Mouse (Mus musculus): ENCODE measurements around the gene Ebf1.
A peak's percentile ranks its signal among the peaks of the same experiment; 100 is the strongest.

Ebf1 gene

GRCm38 (mm10) chr11:44745946-44746345 is 128.8 kb downstream of the Ebf1 start:
- no peak for DNase-seq

- DNase-seq, result no peak
Observed at GRCm38 (mm10) chr11:44746731-44747130, 129.6 kb downstream of the Ebf1 start.

- DNase-seq, result no peak
Observed at GRCm38 (mm10) chr11:44749309-44749708, 132.2 kb downstream of the Ebf1 start.

GRCm38 (mm10) chr11:44754336-44754735 is 137.2 kb downstream of the Ebf1 start:
- DNase-seq, result no peak

- no peak for DNase-seq
Observed at GRCm38 (mm10) chr11:44756321-44756720, 139.2 kb downstream of the Ebf1 start.

GRCm38 (mm10) chr11:44758857-44759256 is 141.7 kb downstream of the Ebf1 start:
- DNase-seq, result no peak

- DNase-seq, result no peak
Observed at GRCm38 (mm10) chr11:44761128-44761996, 144.2 kb downstream of the Ebf1 start.

- no peak for DNase-seq
Observed at GRCm38 (mm10) chr11:44763992-44764835, 147.1 kb downstream of the Ebf1 start.

GRCm38 (mm10) chr11:44764988-44765387 is 147.9 kb downstream of the Ebf1 start:
- DNase-seq, result no peak

- DNase-seq, result no peak
Observed at GRCm38 (mm10) chr11:44766246-44766645, 149.1 kb downstream of the Ebf1 start.

GRCm38 (mm10) chr11:44767322-44767721 is 150.2 kb downstream of the Ebf1 start:
- no peak for DNase-seq

GRCm38 (mm10) chr11:44768346-44768745 is 151.2 kb downstream of the Ebf1 start:
- DNase-seq, result no peak

GRCm38 (mm10) chr11:44770989-44771564 is 154.0 kb downstream of the Ebf1 start:
- DNase-seq, result no peak

- DNase-seq, result no peak
Observed at GRCm38 (mm10) chr11:44774411-44774810, 157.3 kb downstream of the Ebf1 start.

GRCm38 (mm10) chr11:44775549-44775948 is 158.4 kb downstream of the Ebf1 start:
- no peak for DNase-seq

GRCm38 (mm10) chr11:44776556-44776955 is 159.4 kb downstream of the Ebf1 start:
- DNase-seq, result peak; percentile 16

GRCm38 (mm10) chr11:44777331-44778310 is 160.5 kb downstream of the Ebf1 start:
- no peak for DNase-seq

- no peak for DNase-seq
Observed at GRCm38 (mm10) chr11:44779030-44779429, 161.9 kb downstream of the Ebf1 start.

- no peak for DNase-seq
Observed at GRCm38 (mm10) chr11:44784255-44785029, 167.3 kb downstream of the Ebf1 start.

- no peak for DNase-seq
Observed at GRCm38 (mm10) chr11:44785063-44785462, 167.9 kb downstream of the Ebf1 start.

GRCm38 (mm10) chr11:44785479-44785878 is 168.4 kb downstream of the Ebf1 start:
- DNase-seq, result no peak
